Mouse (Mus musculus) embryonic facial prominence, embryonic 13.5 days (tissue): Measurements from ENCODE around the gene Tstd3. TPM values are rescaled to one million over a fixed set of nuclear protein-coding genes. Genes with fewer than 3 reads are reported as not detected.

ENCODE experiments used
- ATAC-seq: fragments of 200-750 bp; cut with Nextera tagmentation; 2 replicates; pipeline ENCODE4 v1.8.0; 2017; ENCODE audit warnings: low read depth; ENCODE audit not compliant: insufficient number of reproducible peaks, insufficient read depth, low FRiP score, low TSS enrichment
- H3K27ac ChIP-seq: fragments of 300-500 bp; sonication (generic); 2 replicates; pipeline ENCODE4 v1.5.1; 2015; ENCODE audit warnings: moderate library complexity, mild to moderate bottlenecking, inconsistent platforms
- H3K27me3 ChIP-seq: fragments of 300-500 bp; sonication (generic); 2 replicates; pipeline ENCODE4 v1.6.1; 2015; ENCODE audit warnings: mild to moderate bottlenecking, inconsistent platforms
- H3K36me3 ChIP-seq: fragments of 300-500 bp; sonication (generic); 2 replicates; pipeline ENCODE4 v1.6.1; 2015; ENCODE audit warnings: mild to moderate bottlenecking, inconsistent platforms
- H3K4me1 ChIP-seq: fragments of 300-500 bp; sonication (generic); 2 replicates; pipeline ENCODE4 v1.6.1; 2015; ENCODE audit warnings: inconsistent platforms
- H3K4me2 ChIP-seq: fragments of 300-500 bp; sonication (generic); 2 replicates; pipeline ENCODE4 v1.6.1; 2015; ENCODE audit warnings: moderate library complexity, mild to moderate bottlenecking, inconsistent platforms
- H3K4me3 ChIP-seq: fragments of 300-500 bp; sonication (generic); 2 replicates; pipeline ENCODE4 v1.5.1; 2015; ENCODE audit warnings: mild to moderate bottlenecking, inconsistent platforms
- H3K9ac ChIP-seq: fragments of 300-500 bp; sonication (generic); 2 replicates; pipeline ENCODE4 v1.6.1; 2015; ENCODE audit warnings: mild to moderate bottlenecking, inconsistent platforms
- H3K9me3 ChIP-seq: fragments of 300-500 bp; sonication (generic); 2 replicates; pipeline ENCODE4 v1.6.1; 2016; ENCODE audit warnings: inconsistent platforms
- WGBS: fragments of 180-500 bp; shearing (Covaris S2); methylation state at CpG from one replicate; pipeline ENCODE4 v1.1.7; 2015; ENCODE audit warnings: mixed read lengths; 5-methylcytosine and 5-hydroxymethylcytosine counted together
- polyA plus RNA-seq: library from polyadenylated mRNA; unstranded; fragments of >200 nt; fragmentation: Nextera tagmentation; extraction: Ambion mirVana; gene quantifications from 2 replicates; pipeline ENCODE4 v1.2.1, GENCODE M21; 2015

Tstd3 gene
- polyA plus RNA-seq = 7.4 and 7.6 TPM in 2 replicates

DNA sequence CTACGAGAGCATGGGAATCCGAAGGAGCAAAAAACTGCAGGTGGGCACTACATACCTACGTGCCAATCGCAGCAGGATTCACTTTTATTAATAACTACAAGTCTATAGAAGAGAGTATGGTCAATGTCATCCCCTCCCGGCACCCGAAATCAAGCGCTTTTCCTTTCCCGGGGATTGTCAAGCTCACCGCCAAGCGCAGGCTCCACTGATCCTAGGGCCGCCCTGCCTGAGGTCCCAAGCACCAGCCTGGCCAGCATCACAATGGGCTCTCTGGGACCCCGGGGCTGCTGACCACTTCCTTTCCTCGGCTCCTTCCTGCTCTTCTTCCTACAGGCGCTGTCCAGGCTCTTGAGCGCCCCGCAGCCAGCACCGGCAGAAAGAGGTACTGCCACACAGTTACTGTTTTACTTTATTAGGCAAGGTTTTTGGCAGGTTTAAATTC lies at the start of gene Tstd3, which contains the start of gene Usp45:
Gene Tstd3 (minus strand): TSS at position 350 of the 442 bp plus-strand sequence.
Gene Usp45 (plus strand): TSS at position 294 of the 442 bp plus-strand sequence.
- peak; percentile 62; the same call in 1 of the 2 replicates for ATAC-seq
- WGBS = 1% methylated on average over 17 of the region's 17 CpGs
- Histone ChIP-seq H3K27ac (no peak within 1 kb of the TSS), H3K36me3 (no peaks in the 10 kb centered on the region), H3K27me3 (no peaks in the 10 kb centered on the region), H3K9me3 (no peaks in the 10 kb centered on the region), H3K9ac (peak within 1 kb of the TSS; percentile 71), H3K4me3 (peak within 1 kb of the TSS; percentile 58), H3K4me1 (peaks cover 7% of the 10 kb centered on the region; the same call in 1 of the 2 replicates), H3K4me2 (peak within 1 kb of the TSS; percentile 64)

DNA sequence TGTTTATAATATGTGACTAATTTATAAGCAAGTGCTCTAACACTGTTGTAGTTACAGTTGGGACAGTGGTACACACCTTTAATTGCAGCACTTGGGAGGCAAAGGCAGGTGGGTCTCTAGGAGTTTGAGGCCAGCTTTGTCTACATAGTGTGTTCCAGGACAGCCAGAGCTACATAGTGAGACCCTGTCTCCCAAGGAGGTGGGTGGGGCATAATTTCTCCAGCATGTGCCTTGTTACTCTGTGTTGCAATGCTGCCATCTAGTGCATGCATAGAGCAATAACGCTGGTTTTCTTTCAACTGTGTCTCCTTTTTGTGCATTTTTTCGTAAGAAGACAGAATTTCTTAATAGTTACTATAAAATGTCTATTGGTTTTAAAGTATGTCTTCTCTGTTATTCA lies 47.0 kb upstream of the Tstd3 start:
- no peaks in the 10 kb centered on the region for H3K27me3 ChIP-seq
- no peak overlapping the region for H3K4me3 ChIP-seq
- no peaks in the 10 kb centered on the region for H3K9me3 ChIP-seq
- no peaks in the 10 kb centered on the region for H3K4me1 ChIP-seq
- WGBS = 44% methylated on average over 2 of the region's 2 CpGs
- H3K4me2 ChIP-seq = no peak overlapping the region
- no peak; the same call in 1 of the 2 replicates for ATAC-seq
- H3K27ac ChIP-seq = no peak overlapping the region
- no peak overlapping the region for H3K9ac ChIP-seq
- peaks cover 36% of the 10 kb centered on the region for H3K36me3 ChIP-seq

DNA sequence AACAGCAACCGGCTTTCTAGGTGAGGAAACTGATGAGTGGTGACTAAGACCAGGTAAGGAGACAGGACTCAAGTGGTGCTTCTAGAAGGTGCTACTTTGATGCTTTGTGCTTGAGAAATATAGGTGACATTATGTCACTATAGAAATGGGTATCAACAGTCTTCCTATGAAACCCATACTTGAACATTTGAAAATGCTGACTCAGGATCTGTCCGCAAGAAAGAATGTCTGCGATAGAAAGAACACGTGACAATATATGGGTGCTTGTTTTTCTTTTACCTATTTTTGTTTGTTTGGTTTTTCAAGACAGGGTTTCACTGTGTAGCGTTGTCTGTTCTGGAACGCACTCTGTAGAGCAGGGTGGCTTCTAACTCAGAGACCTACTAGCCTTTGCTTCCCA lies 45.6 kb upstream of the Tstd3 start:
- Histone ChIP-seq H3K4me1 (no peaks in the 10 kb centered on the region), H3K9ac (no peak overlapping the region), H3K27ac (no peak overlapping the region), H3K9me3 (no peaks in the 10 kb centered on the region), H3K27me3 (no peaks in the 10 kb centered on the region), H3K4me2 (no peak overlapping the region), H3K36me3 (peaks cover 32% of the 10 kb centered on the region), H3K4me3 (no peak overlapping the region)
- ATAC-seq = no peak
- 88% methylated on average over 6 of the region's 6 CpGs for WGBS

DNA sequence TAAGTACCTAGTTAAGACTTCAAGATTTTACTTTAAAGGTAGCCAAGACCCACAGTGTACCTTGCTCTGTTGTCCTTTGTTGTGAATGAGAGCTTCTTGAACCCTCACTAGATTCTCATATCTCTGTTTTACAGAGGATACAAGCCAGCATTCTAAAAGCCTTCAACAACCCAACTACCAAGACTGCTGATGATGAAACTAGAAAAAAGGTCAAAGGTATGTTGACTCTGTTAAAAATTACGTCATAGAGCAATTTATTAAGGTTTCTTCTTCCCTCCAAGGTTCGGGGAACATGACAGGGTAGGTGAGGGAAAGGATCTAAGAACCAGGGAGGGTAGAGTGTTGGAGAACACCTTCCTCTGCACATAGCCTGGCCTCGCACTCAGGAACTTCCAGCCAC lies 43.6 kb upstream of the Tstd3 start:
- H3K36me3 ChIP-seq = peaks cover 26% of the 10 kb centered on the region
- H3K27me3 ChIP-seq = no peaks in the 10 kb centered on the region
- 93% methylated on average over 3 of the region's 3 CpGs for WGBS
- no peak overlapping the region for H3K27ac ChIP-seq
- no peak overlapping the region for H3K4me2 ChIP-seq
- no peaks in the 10 kb centered on the region for H3K9me3 ChIP-seq
- no peak overlapping the region for H3K9ac ChIP-seq
- H3K4me1 ChIP-seq = no peaks in the 10 kb centered on the region
- H3K4me3 ChIP-seq = no peak overlapping the region
- ATAC-seq = no peak

DNA sequence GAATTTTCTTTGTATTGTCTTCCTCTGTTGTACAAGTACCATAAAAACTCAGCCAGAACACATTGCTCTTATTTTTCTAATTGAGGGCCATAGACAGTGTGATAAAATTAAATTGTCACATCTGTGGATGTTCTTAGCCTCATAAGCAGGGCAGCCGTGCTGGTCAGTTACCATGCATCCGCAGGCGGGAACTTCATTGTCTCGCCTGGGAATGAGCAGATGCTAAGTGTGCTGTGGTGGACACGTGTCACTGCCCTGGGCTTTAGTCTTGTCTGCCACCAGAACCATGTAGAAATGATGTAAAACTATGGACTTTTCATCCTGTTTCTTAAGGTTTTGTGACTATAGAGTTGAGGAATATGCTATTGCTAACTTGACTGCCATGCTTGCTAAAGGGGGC lies 40.2 kb upstream of the Tstd3 start:
- no peaks in the 10 kb centered on the region for H3K27me3 ChIP-seq
- no peak overlapping the region for H3K4me3 ChIP-seq
- no peaks in the 10 kb centered on the region for H3K4me1 ChIP-seq
- H3K9me3 ChIP-seq = no peaks in the 10 kb centered on the region
- WGBS = 88% methylated on average over 5 of the region's 5 CpGs
- no peak for ATAC-seq
- H3K27ac ChIP-seq = no peak overlapping the region
- H3K9ac ChIP-seq = no peak overlapping the region
- H3K36me3 ChIP-seq = peaks cover 42% of the 10 kb centered on the region
- H3K4me2 ChIP-seq = no peak overlapping the region

DNA sequence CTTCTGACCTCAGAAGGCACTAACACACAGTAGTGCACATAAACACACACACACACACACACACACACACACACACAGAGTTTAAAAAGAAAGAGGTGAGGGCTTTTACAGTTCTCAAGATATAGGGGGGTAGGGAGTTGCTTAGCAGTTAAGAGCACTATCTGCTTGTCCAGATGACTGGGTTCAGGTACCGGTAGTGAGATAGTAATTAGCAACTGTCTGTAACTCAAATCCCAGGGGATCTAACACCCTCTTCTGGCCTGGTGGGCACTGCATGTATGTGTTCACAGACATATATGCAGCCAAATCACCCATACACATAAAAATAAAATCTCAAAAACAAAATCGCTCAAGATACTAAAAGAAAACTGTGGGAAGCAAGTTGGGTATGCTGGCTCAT lies 34.6 kb upstream of the Tstd3 start:
- H3K4me2 ChIP-seq = no peak overlapping the region
- no peak overlapping the region for H3K4me3 ChIP-seq
- H3K36me3 ChIP-seq = peaks cover 62% of the 10 kb centered on the region
- no peaks in the 10 kb centered on the region for H3K4me1 ChIP-seq
- no peaks in the 10 kb centered on the region for H3K9me3 ChIP-seq
- no peak overlapping the region for H3K9ac ChIP-seq
- WGBS = 92% methylated on average over 2 of the region's 2 CpGs
- no peak for ATAC-seq
- H3K27me3 ChIP-seq = no peaks in the 10 kb centered on the region
- no peak overlapping the region for H3K27ac ChIP-seq

DNA sequence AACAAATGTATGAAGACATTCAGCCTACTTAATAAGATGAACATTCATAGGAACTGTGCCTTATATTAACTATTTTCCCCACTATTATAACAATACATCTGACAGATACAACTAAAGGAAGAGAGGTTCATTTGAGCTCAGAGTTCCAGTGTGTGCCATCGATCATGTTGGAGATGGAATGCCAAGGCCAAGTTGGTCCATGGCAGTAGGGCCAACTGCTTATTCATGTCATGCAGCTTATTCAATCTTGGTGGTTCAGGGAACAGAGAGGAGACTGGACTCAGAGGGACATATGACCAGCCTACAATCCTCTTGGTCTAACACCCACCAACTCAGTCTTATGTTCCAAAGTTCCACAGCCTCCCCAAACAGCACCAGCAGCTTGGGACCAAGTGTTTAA lies 34.0 kb upstream of the Tstd3 start:
- no peaks in the 10 kb centered on the region for H3K27me3 ChIP-seq
- ATAC-seq = no peak
- no peaks in the 10 kb centered on the region for H3K9me3 ChIP-seq
- H3K4me2 ChIP-seq = no peak overlapping the region
- no peak overlapping the region for H3K4me3 ChIP-seq
- peaks cover 67% of the 10 kb centered on the region for H3K36me3 ChIP-seq
- no peak overlapping the region for H3K9ac ChIP-seq
- H3K27ac ChIP-seq = no peak overlapping the region
- WGBS = 94% methylated on average over 1 of the region's 1 CpGs
- H3K4me1 ChIP-seq = no peaks in the 10 kb centered on the region

DNA sequence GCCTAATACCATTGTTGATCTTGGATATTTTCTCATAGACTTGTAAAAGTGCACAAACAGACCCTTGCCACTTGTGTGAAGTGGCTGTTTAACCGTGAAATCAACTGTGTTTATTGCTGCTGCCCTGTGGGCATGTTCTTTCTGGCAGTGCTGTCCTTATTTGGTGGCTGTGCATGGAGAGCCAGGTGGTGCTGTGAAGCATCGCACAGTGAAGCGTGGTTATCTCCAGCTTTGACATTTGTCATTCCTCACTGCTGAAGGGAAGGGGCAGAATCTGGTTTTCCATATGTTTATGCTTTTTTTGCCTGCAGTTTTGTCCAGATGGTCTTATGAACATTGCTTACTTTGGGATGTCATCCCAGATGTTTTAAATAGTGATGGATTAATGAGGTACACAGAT lies 26.6 kb upstream of the Tstd3 start:
- no peaks in the 10 kb centered on the region for H3K9me3 ChIP-seq
- no peak overlapping the region for H3K4me2 ChIP-seq
- H3K27me3 ChIP-seq = no peaks in the 10 kb centered on the region
- ATAC-seq = no peak
- no peaks in the 10 kb centered on the region for H3K4me1 ChIP-seq
- no peak overlapping the region for H3K9ac ChIP-seq
- H3K4me3 ChIP-seq = no peak overlapping the region
- no peak overlapping the region for H3K27ac ChIP-seq
- H3K36me3 ChIP-seq = peaks cover 31% of the 10 kb centered on the region
- 49% methylated on average over 3 of the region's 3 CpGs for WGBS

DNA sequence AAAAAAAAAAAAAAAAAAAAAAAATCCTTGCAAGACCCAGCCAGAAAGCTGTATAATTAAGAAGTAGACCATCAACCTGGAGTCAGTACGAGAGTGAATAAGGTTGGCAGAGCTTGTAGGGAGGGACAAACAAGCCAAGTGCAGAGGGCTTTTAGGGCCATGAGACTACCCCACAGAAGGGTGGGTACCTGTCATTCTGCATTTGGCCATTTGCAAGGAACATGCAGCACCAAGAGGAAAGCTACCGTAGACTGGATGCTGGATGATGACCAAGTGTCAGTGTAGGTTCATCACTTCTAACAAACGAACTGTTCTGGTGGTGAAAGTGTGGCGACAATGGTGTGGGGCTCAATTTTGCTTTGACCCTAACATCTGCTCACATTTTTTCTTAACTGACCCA lies 22.8 kb upstream of the Tstd3 start:
- Histone ChIP-seq H3K36me3 (peaks cover 43% of the 10 kb centered on the region), H3K4me3 (no peak overlapping the region), H3K27ac (no peak overlapping the region), H3K4me1 (no peaks in the 10 kb centered on the region), H3K9ac (no peak overlapping the region), H3K4me2 (no peak overlapping the region), H3K27me3 (no peaks in the 10 kb centered on the region), H3K9me3 (no peaks in the 10 kb centered on the region)
- WGBS = 95% methylated on average over 4 of the region's 4 CpGs
- ATAC-seq = no peak

DNA sequence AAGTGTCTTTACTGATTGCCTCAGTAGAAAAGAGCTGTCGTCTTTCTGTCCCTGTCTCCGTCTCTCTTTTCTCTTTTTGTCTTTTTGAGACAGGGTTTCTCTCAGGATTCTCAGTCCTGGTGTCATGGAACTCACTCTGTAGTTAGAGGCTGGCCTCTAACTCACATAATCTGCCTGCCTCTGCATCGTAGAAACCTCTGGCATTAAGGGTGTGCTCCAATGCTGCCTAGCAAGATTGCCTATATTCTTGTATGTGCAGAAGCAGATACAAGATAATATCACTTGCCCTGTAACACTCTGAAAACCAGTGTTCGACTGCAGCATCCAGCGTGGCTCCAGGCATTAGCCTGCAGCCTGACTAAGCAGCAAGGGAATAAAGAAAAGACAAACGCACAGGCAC lies 21.9 kb upstream of the Tstd3 start:
- Histone ChIP-seq H3K27me3 (no peaks in the 10 kb centered on the region), H3K4me3 (no peak overlapping the region), H3K9ac (no peak overlapping the region), H3K27ac (no peak overlapping the region), H3K36me3 (peaks cover 53% of the 10 kb centered on the region), H3K4me2 (no peak overlapping the region), H3K9me3 (no peaks in the 10 kb centered on the region), H3K4me1 (no peaks in the 10 kb centered on the region)
- ATAC-seq = no peak
- 88% methylated on average over 6 of the region's 6 CpGs for WGBS

DNA sequence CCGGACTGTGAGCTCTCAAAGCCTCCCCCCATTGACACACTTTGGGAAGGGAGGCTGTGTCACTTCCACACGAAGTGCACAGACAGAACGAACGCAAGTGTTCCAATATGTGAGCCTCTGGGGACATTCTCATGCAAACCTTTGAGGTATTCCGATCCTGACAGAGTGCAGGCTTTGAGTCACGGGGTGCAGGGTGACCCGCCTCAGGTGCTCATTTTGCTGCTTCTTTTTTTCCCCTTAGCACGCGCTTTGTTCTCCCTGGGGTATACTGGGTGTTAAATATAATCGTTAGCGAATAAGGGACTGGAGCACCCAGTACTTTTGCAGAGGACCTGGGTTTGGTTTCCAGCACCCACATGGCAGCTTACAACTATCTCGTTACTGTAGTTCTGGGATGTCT lies 19.3 kb upstream of the Tstd3 start:
- no peaks in the 10 kb centered on the region for H3K4me1 ChIP-seq
- H3K9me3 ChIP-seq = no peaks in the 10 kb centered on the region
- H3K36me3 ChIP-seq = peaks cover 66% of the 10 kb centered on the region
- no peak overlapping the region for H3K4me3 ChIP-seq
- no peak overlapping the region for H3K27ac ChIP-seq
- H3K27me3 ChIP-seq = no peaks in the 10 kb centered on the region
- ATAC-seq = no peak
- WGBS = 95% methylated on average over 12 of the region's 12 CpGs
- H3K4me2 ChIP-seq = no peak overlapping the region
- no peak overlapping the region for H3K9ac ChIP-seq

DNA sequence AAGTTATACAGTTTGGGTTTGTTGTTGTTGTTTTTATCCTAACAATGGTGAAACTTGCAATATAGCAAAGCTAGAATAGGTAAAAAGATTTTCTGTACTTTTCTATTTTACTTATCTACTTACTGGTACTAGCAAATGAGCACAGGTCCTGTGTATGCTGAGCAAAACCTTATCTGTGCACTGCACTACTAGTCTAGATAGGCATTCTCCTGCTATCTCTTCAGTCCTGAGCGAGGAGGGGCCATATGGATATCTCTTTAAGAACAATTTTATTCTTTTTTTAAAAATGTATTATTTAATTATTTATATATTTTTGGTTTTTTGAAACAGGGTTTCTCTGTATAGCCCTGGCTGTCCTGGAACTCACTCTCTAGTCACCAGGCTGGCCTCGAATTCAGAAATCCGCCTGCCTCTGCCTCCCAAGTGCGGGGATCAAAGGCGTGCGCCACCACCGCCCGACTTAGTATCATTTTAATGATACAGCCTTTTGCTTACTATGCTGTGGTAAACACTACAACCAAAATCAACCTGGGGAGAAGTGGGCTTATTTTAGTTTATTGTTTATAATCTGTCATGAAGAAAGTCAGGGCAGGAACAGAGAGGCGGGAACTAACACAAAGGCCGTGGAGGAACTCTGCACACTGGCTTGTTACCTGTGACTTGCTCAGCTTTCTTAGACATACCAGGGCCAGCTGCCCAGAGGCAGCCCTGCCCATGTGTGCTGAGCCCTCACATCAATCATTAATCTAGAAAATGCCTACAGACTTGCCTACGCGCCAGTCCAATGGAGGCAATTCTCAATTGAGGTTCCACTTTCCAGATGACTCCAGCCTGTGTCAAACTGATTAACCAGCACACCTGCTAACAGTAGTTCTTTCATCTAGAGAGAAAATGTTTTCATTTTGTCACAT lies 14.1 kb upstream of the Tstd3 start:
- 95% methylated on average over 12 of the region's 12 CpGs for WGBS
- H3K4me3 ChIP-seq = no peak overlapping the region
- H3K36me3 ChIP-seq = peaks cover 50% of the 10 kb centered on the region
- H3K9me3 ChIP-seq = no peaks in the 10 kb centered on the region
- H3K27ac ChIP-seq = no peak overlapping the region
- H3K27me3 ChIP-seq = no peaks in the 10 kb centered on the region
- ATAC-seq = no peak
- no peak overlapping the region for H3K9ac ChIP-seq
- H3K4me2 ChIP-seq = no peak overlapping the region
- H3K4me1 ChIP-seq = peaks cover 6% of the 10 kb centered on the region; the same call in 1 of the 2 replicates
